Mouse (Mus musculus): ENCODE results near the gene Mlip. TPM values are rescaled to one million over a fixed set of nuclear protein-coding genes. Genes with fewer than 3 reads are reported as not detected.

Mlip gene
- total and polyA plus RNA-seq, 2 experiments from 2014 or later: 6.9 to 16.2 TPM

DNA sequence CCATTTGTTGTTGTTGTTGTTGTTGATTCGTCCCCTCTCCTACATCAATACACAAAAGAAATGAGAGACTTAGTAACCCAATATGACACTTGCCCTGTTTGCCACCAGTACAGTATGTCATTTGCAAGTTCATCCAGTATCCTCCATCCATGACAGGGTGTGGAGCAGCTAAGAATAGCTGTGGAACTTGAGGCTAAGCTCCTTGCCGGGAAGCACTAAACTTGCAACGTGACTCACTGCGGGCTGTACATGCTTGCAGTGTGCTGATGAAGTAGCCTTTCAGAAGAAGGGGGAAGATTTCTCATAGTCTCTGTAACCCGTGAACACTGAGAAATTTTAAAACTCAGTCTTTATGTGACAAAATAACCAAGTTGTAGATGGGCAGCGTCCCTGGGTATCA is 42.2 kb downstream of the Mlip start:
- Histone ChIP-seq H3K27ac (ENCODE audit: low read depth, low read length) (no peak overlapping the region), H3K36me3 (ENCODE audit: insufficient read depth) (no peaks in the 10 kb centered on the region), H3K9me3 (ENCODE audit: low read length) (no peaks in the 10 kb centered on the region), H3K27me3 (ENCODE audit: insufficient read depth, low read length) (no peaks in the 10 kb centered on the region), H3K9ac (no peak overlapping the region), H3K4me1 (ENCODE audit: insufficient read depth) (no peaks in the 10 kb centered on the region), H3K4me2 (ENCODE audit: low read depth) (no peak overlapping the region), H3K4me3 (ENCODE audit: low read depth, low read length) (no peak overlapping the region)
- DNase-seq (no peak), ATAC-seq (no peak)
- WGBS: 88% methylated on average over 6 of the region's 6 CpGs
- TF ChIP-seq CTCF (IDR thresholded peaks at IDR 0.05; ENCODE audit: low read depth): no peak

DNA sequence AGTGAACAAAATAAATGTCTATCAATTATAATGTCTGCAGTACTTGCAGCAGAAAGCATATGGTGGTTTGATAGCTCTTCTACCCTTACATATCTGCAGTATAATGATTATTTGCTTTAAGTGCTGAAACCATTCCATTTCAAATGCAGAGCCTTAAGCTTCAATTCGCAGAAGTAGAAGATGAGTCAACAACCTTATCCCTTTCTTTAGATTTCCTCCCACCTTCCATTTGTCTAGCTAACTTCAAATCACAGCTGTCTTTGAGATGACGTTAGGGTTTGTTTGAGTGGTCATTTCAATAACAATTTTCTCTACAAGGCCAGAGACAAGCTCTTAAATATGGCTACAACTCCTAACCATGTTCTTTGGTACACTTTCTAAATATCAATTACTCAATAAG is 47.4 kb downstream of the Mlip start:
- no peak overlapping the region for H3K9ac ChIP-seq
- H3K9me3 ChIP-seq (ENCODE audit: low read length): no peaks in the 10 kb centered on the region
- no peak overlapping the region for H3K4me2 ChIP-seq (ENCODE audit: low read depth)
- WGBS: 90% methylated on average over 2 of the region's 2 CpGs
- H3K4me3 ChIP-seq (ENCODE audit: low read depth, low read length): no peak overlapping the region
- ATAC-seq (no peak), DNase-seq (no peak)
- no peak for TF ChIP-seq CTCF (IDR thresholded peaks at IDR 0.05; ENCODE audit: low read depth)
- no peaks in the 10 kb centered on the region for H3K4me1 ChIP-seq (ENCODE audit: insufficient read depth)
- no peaks in the 10 kb centered on the region for H3K36me3 ChIP-seq (ENCODE audit: insufficient read depth)
- H3K27me3 ChIP-seq (ENCODE audit: insufficient read depth, low read length): no peaks in the 10 kb centered on the region
- H3K27ac ChIP-seq (ENCODE audit: low read depth, low read length): no peak overlapping the region

DNA sequence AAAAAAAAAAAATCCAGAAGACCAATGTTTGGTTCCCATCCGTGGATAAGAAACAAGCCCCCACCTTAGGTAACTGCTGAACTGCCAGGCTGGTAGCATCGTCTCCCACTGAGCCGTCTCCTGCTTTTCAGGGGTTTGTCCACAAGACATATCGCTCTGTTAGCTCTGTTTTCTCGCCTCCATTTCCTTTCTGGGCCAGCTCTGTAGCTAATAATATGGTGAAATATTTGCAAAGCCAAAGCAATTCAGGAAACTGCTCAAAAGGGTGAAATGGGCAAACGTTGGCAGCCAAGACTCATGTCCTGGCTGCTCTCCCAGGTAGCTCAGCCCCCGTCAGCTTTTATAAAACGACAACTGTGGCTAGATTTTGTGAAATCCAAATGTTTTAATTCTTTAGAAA is 50.4 kb downstream of the Mlip start:
- TF ChIP-seq CTCF (IDR thresholded peaks at IDR 0.05; ENCODE audit: low read depth): no peak

DNA sequence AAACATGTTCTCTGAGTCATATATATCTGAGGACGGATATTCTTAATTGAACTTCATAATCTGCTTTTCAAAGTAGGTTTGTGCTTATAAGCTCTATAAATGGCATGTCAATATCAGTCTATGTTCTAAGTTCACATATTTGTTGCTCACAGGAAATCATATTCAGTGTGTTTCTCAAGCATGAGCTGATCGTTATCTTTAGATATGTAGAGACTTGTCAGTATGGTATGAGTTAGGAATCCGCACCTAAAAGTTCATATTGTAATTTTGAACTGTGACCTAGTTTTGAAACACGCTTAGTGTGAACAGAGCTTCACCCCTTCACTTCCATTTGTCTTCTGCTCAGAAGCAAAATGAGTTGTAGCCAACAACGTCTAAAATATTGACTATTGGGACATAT is 64.8 kb downstream of the Mlip start:
- H3K27me3 ChIP-seq (ENCODE audit: insufficient read depth, low read length): no peaks in the 10 kb centered on the region
- no peak for DNase-seq
- no peak overlapping the region for H3K9ac ChIP-seq
- 94% methylated on average over 5 of the region's 5 CpGs for WGBS
- H3K4me2 ChIP-seq (ENCODE audit: low read depth): no peak overlapping the region
- no peak overlapping the region for H3K4me3 ChIP-seq (ENCODE audit: low read depth, low read length)
- no peak overlapping the region for H3K27ac ChIP-seq (ENCODE audit: low read depth, low read length)
- no peaks in the 10 kb centered on the region for H3K36me3 ChIP-seq (ENCODE audit: insufficient read depth)
- no peak for TF ChIP-seq CTCF (IDR thresholded peaks at IDR 0.05; ENCODE audit: low read depth)
- no peak for ATAC-seq
- H3K9me3 ChIP-seq (ENCODE audit: low read length): no peaks in the 10 kb centered on the region
- H3K4me1 ChIP-seq (ENCODE audit: insufficient read depth): no peaks in the 10 kb centered on the region

More for the DNA sequence above, 50.4 kb downstream of the Mlip start:
- H3K27me3 ChIP-seq (ENCODE audit: insufficient read depth, low read length): no peaks in the 10 kb centered on the region
- H3K36me3 ChIP-seq (ENCODE audit: insufficient read depth): no peaks in the 10 kb centered on the region
- H3K27ac ChIP-seq (ENCODE audit: low read depth, low read length): no peak overlapping the region
- 43% methylated on average over 8 of the region's 8 CpGs for WGBS
- H3K9ac ChIP-seq: no peak overlapping the region
- DNase-seq (no peak), ATAC-seq (no peak)
- H3K9me3 ChIP-seq (ENCODE audit: low read length): no peaks in the 10 kb centered on the region
- H3K4me2 ChIP-seq (ENCODE audit: low read depth): no peak overlapping the region
- H3K4me3 ChIP-seq (ENCODE audit: low read depth, low read length): no peak overlapping the region
- H3K4me1 ChIP-seq (ENCODE audit: insufficient read depth): no peaks in the 10 kb centered on the region

DNA sequence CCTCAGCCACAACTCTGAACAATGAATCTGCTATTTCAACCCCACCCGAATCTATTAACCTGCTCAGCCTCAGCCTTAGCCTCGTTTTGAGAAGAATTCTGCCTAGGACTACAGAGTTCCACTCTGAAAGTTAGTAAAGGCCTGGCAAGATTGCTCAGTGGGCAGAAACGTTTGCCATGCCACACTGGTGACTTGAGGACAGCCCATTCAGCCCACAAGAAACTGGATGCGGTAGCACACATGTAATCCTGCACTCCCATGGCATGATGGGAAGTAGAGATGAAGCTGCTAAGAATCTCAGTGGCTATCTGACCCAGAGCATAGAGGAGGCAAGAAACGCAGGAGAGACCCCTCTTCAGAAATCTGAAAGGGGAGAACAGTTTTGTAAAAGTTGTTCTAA is 73.4 kb downstream of the Mlip start:
- Histone ChIP-seq H3K9me3 (ENCODE audit: low read length) (no peaks in the 10 kb centered on the region), H3K36me3 (ENCODE audit: insufficient read depth) (no peaks in the 10 kb centered on the region), H3K27ac (ENCODE audit: low read depth, low read length) (no peak overlapping the region), H3K27me3 (ENCODE audit: insufficient read depth, low read length) (no peaks in the 10 kb centered on the region), H3K4me2 (ENCODE audit: low read depth) (no peak overlapping the region), H3K4me3 (ENCODE audit: low read depth, low read length) (no peak overlapping the region), H3K9ac (no peak overlapping the region), H3K4me1 (ENCODE audit: insufficient read depth) (0 out of 2 replicates have a peak, but pooled peaks cover 3% of the 10 kb centered on the region)
- WGBS: 65% methylated on average over 5 of the region's 5 CpGs
- ATAC-seq (no peak), DNase-seq (no peak)
- no peak for TF ChIP-seq CTCF (IDR thresholded peaks at IDR 0.05; ENCODE audit: low read depth)

DNA sequence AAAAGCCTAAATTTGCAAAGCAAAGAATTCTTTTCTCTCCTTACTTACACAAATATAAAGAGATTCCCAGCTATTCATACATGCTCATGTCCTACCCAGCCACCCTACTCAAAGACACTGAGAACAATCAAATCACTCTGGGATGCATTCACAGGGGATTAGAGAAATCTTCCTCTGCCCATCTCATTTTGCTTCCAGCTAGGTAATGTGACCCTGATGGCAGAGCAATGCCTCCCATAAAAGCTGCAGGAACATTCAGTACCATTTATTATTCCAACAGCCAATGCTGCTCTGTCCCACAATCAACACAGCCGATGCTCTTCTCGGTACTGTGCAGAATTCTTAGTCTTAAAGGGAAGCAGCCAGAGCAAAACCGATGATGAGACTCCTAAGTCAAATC is 74.7 kb downstream of the Mlip start:
- ATAC-seq: no peak
- H3K4me2 ChIP-seq (ENCODE audit: low read depth): no peak overlapping the region
- no peaks in the 10 kb centered on the region for H3K36me3 ChIP-seq (ENCODE audit: insufficient read depth)
- no peak overlapping the region for H3K4me3 ChIP-seq (ENCODE audit: low read depth, low read length)
- no peak overlapping the region for H3K27ac ChIP-seq (ENCODE audit: low read depth, low read length)
- 21% methylated on average over 3 of the region's 3 CpGs for WGBS
- 0 out of 2 replicates have a peak, but pooled peaks cover 3% of the 10 kb centered on the region for H3K4me1 ChIP-seq (ENCODE audit: insufficient read depth)
- no peak for TF ChIP-seq CTCF (IDR thresholded peaks at IDR 0.05; ENCODE audit: low read depth)
- no peak for DNase-seq
- H3K27me3 ChIP-seq (ENCODE audit: insufficient read depth, low read length): no peaks in the 10 kb centered on the region
- H3K9me3 ChIP-seq (ENCODE audit: low read length): no peaks in the 10 kb centered on the region
- H3K9ac ChIP-seq: peak overlapping the region; percentile 10; the same call in 1 of the 2 replicates

DNA sequence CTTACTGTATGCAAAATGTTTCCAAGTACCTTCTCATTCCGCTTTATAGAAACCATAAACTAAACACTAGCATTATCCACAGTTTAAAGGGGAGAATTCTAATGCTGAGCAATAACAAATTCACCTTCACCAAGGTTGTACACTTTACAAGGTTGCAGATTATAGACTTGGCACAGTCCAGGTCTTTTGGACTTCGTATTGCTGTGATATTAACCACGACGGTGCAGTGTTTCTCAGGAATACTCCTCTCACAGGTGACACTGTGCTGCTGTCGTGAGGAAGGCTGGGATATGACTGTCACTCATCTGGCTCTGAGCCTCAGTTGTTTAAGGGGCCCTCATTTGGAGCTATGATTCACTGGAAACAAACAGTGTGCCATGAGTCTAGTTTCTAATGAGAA is 75.5 kb downstream of the Mlip start:
- TF ChIP-seq CTCF (IDR thresholded peaks at IDR 0.05; ENCODE audit: low read depth): no peak
- no peaks in the 10 kb centered on the region for H3K27me3 ChIP-seq (ENCODE audit: insufficient read depth, low read length)
- H3K27ac ChIP-seq (ENCODE audit: low read depth, low read length): no peak overlapping the region
- DNase-seq (no peak), ATAC-seq (no peak)
- 33% methylated on average over 5 of the region's 5 CpGs for WGBS
- 0 out of 2 replicates have a peak, but pooled peaks cover 3% of the 10 kb centered on the region for H3K4me1 ChIP-seq (ENCODE audit: insufficient read depth)
- H3K36me3 ChIP-seq (ENCODE audit: insufficient read depth): no peaks in the 10 kb centered on the region
- H3K9me3 ChIP-seq (ENCODE audit: low read length): no peaks in the 10 kb centered on the region
- H3K9ac ChIP-seq: no peak overlapping the region
- H3K4me3 ChIP-seq (ENCODE audit: low read depth, low read length): no peak overlapping the region
- H3K4me2 ChIP-seq (ENCODE audit: low read depth): no peak overlapping the region

All from forebrain, postnatal 0 days (tissue).